Mouse (Mus musculus) layer of hippocampus, adult 18-20 months (tissue): ENCODE measurements around the gene Gtf2ird1. TPM values are rescaled to one million over a fixed set of nuclear protein-coding genes. Genes with fewer than 3 reads are reported as not detected.
"Not testable (repeated sequence)": the region's sequence is repeated elsewhere in the genome, so short reads cannot be mapped to it uniquely, and the experiment has no call there.

Experiments
- DNase-seq, 2 experiments: peaks; one replicate each; pipeline ENCODE4 v3.0.0; 2022; ENCODE audit warnings: low spot score in 2 of 2
- total RNA-seq, 2 experiments: library from RNA; stranded (reverse); gene quantifications; 2 replicates each; pipeline ENCODE4 v1.2.3; 2021

The Gtf2ird1 gene
- total RNA-seq, 2 experiments from 2014 or later, result 19.8 to 27.3 TPM

GRCm38 (mm10) chr5:134475006-134475605 lies 18.6 kb upstream of the Gtf2ird1 start:
- no peak for DNase-seq

- no peak for DNase-seq
Measured at GRCm38 (mm10) chr5:134473902-134474301, 17.4 kb upstream of the Gtf2ird1 start.

- no peak for DNase-seq
Measured at GRCm38 (mm10) chr5:134470538-134471169, 14.1 kb upstream of the Gtf2ird1 start.

GRCm38 (mm10) chr5:134469559-134470150 lies 13.1 kb upstream of the Gtf2ird1 start:
- DNase-seq, result no peak

- DNase-seq, result no peak
Measured at GRCm38 (mm10) chr5:134468158-134468765, 11.7 kb upstream of the Gtf2ird1 start.

GRCm38 (mm10) chr5:134467030-134467549 lies 10.6 kb upstream of the Gtf2ird1 start:
- no peak for DNase-seq

- no peak for DNase-seq
Measured at GRCm38 (mm10) chr5:134466296-134467029, 9.9 kb upstream of the Gtf2ird1 start.

GRCm38 (mm10) chr5:134465197-134465596 lies 8.7 kb upstream of the Gtf2ird1 start:
- DNase-seq, result no peak

GRCm38 (mm10) chr5:134464225-134464624 lies 7.7 kb upstream of the Gtf2ird1 start:
- no peak for DNase-seq

- no peak for DNase-seq
Measured at GRCm38 (mm10) chr5:134462731-134463130, 6.2 kb upstream of the Gtf2ird1 start.

GRCm38 (mm10) chr5:134462316-134462715 lies 5.8 kb upstream of the Gtf2ird1 start:
- DNase-seq, result no peak

- DNase-seq, result no peak
Measured at GRCm38 (mm10) chr5:134460546-134460945, 4.0 kb upstream of the Gtf2ird1 start.

- DNase-seq, result no peak
Measured at GRCm38 (mm10) chr5:134459096-134459495, 2.6 kb upstream of the Gtf2ird1 start.

- DNase-seq, result no peak
Measured at GRCm38 (mm10) chr5:134458416-134458815, 1.9 kb upstream of the Gtf2ird1 start.

GRCm38 (mm10) chr5:134457371-134457770 lies 855 bp upstream of the Gtf2ird1 start:
- DNase-seq, result no peak

- DNase-seq, result peak in 1 of 2 experiments; percentile 28
Measured at GRCm38 (mm10) chr5:134455914-134456423, 547 bp downstream of the Gtf2ird1 start.

GRCm38 (mm10) chr5:134455186-134455895 lies 1.2 kb downstream of the Gtf2ird1 start:
- DNase-seq, result no peak

GRCm38 (mm10) chr5:134454421-134454820 lies 2.1 kb downstream of the Gtf2ird1 start:
- no peak for DNase-seq

- no peak for DNase-seq
Measured at GRCm38 (mm10) chr5:134453577-134453976, 2.9 kb downstream of the Gtf2ird1 start.

GRCm38 (mm10) chr5:134446755-134447154 lies 9.8 kb downstream of the Gtf2ird1 start:
- DNase-seq, result not testable (repeated sequence)
